Mouse (Mus musculus) limb, embryonic 10.5 days (tissue): ENCODE measurements around the gene Srp68. TPM values are rescaled to one million over a fixed set of nuclear protein-coding genes. Genes with fewer than 3 reads are reported as not detected.
A peak's percentile ranks its signal among the peaks of the same experiment; 100 is the strongest.

Source experiments
- DNase-seq: peaks from one replicate; pipeline ENCODE4 v3.0.0-alpha.2; 2017; ENCODE audit warnings: low spot score
- H3K27ac ChIP-seq: fragments of 300-500 bp; sonication (generic); 2 replicates; pipeline ENCODE4 v1.5.1; 2016; ENCODE audit warnings: mild to moderate bottlenecking
- H3K27me3 ChIP-seq: fragments of 300-500 bp; sonication (generic); 2 replicates; pipeline ENCODE4 v1.6.1; 2016; ENCODE audit warnings: low read depth, mild to moderate bottlenecking; ENCODE audit not compliant: poor library complexity, severe bottlenecking
- H3K36me3 ChIP-seq: fragments of 300-500 bp; sonication (generic); 2 replicates; pipeline ENCODE4 v1.6.1; 2016; ENCODE audit warnings: mild to moderate bottlenecking, moderate library complexity
- H3K4me1 ChIP-seq: fragments of 300-500 bp; sonication (generic); 2 replicates; pipeline ENCODE4 v1.6.1; 2016
- H3K4me3 ChIP-seq: fragments of 300-500 bp; sonication (generic); 2 replicates; pipeline ENCODE4 v1.5.1; 2016; ENCODE audit warnings: mild to moderate bottlenecking, moderate library complexity
- H3K9me3 ChIP-seq: fragments of 300-500 bp; sonication (generic); replicated peaks from 2 replicates; pipeline ENCODE4 v1.6.1; 2016; ENCODE audit warnings: mild to moderate bottlenecking
- WGBS: fragments of 180-500 bp; shearing (Covaris S2); methylation state at CpG from one replicate; pipeline ENCODE4 v1.1.7; 2016; 5-methylcytosine and 5-hydroxymethylcytosine counted together
- polyA plus RNA-seq: library from polyadenylated mRNA; unstranded; fragments of >200 nt; fragmentation: Nextera tagmentation; extraction: Ambion mirVana; gene quantifications from 2 replicates; pipeline ENCODE4 v1.2.1, GENCODE M21; 2016

The Srp68 gene
- polyA plus RNA-seq, 1 experiment from 2014 or later, result 121 TPM

DNA sequence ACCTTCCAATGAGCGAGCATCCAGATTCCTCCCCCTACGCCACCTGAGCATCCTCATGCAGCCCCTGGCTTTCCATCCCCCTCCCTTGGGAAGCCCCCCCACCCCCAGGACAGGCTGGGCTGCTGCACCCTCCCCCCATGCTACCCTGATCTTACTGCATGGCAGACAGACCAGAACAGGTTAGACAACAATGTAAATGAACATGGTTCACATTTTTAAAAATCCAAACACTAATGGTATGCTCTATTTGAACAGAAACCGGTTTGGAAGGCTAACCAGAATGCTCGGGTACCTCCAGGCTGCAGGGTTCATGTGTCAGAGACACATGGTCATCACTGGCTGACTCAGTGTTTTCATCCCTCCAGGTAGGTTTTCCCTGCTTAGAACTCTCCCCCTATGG lies 45.3 kb downstream of the Srp68 start:
- no peak overlapping the region for H3K4me3 ChIP-seq
- DNase-seq, result no peak
- no peaks in the 10 kb centered on the region for H3K9me3 ChIP-seq
- peaks cover 28% of the 10 kb centered on the region for H3K4me1 ChIP-seq
- peaks cover 44% of the 10 kb centered on the region for H3K27me3 ChIP-seq
- peaks cover 7% of the 10 kb centered on the region; the same call in 1 of the 2 replicates for H3K36me3 ChIP-seq
- H3K27ac ChIP-seq, result no peak overlapping the region
- 77% methylated on average over 4 of the region's 4 CpGs for WGBS

DNA sequence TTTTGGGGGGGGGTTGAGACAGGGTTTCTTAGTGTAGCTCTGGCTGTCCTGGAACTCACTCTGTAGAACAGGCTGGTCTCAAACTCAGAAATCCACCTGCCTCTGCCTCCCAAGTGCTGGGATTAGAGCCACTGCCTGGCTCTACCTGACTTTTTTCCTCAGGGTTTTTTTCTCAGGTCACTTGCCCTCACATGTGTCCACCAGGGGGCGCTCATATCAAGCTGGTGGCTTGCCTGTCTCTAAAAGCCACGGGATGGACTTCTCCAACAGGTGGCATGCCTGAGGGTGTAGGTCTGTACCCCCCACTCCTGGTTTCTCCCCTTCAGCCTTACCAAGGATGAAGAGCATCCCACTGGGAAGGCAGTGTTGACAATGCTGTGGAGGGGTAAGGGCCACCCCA lies 47.6 kb downstream of the Srp68 start:
- Histone ChIP-seq H3K4me3 (no peak overlapping the region), H3K27me3 (peaks cover 50% of the 10 kb centered on the region), H3K27ac (no peak overlapping the region), H3K4me1 (peaks cover 29% of the 10 kb centered on the region), H3K9me3 (no peaks in the 10 kb centered on the region), H3K36me3 (peaks cover 13% of the 10 kb centered on the region; the same call in 1 of the 2 replicates)
- DNase-seq, result peak; percentile 94
- WGBS, result 2% methylated on average over 2 of the region's 2 CpGs

DNA sequence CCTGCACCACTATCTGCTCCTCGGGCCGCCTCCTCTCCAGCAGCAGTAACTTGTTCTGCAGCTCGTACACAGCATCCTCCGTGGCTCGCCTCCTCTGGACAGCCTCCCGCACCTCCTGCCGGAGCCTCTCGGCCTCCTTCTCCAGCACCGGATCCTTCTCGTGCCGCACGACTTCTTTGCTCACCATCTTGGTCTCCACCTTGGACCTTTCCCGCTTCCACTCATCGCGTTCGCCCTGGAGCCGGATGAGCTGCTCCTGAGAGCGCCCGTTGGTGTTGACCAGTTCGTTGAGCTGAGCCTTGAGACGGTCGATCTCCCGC lies 51.3 kb downstream of the Srp68 start:
- Histone ChIP-seq H3K4me1 (peaks cover 39% of the 10 kb centered on the region), H3K27ac (peak overlapping the region; percentile 69), H3K27me3 (peaks cover 57% of the 10 kb centered on the region), H3K36me3 (peaks cover 20% of the 10 kb centered on the region; the same call in 1 of the 2 replicates), H3K9me3 (no peaks in the 10 kb centered on the region), H3K4me3 (peak overlapping the region; percentile 48)
- 12% methylated on average over 23 of the region's 23 CpGs for WGBS
- DNase-seq, result peak; percentile 74

DNA sequence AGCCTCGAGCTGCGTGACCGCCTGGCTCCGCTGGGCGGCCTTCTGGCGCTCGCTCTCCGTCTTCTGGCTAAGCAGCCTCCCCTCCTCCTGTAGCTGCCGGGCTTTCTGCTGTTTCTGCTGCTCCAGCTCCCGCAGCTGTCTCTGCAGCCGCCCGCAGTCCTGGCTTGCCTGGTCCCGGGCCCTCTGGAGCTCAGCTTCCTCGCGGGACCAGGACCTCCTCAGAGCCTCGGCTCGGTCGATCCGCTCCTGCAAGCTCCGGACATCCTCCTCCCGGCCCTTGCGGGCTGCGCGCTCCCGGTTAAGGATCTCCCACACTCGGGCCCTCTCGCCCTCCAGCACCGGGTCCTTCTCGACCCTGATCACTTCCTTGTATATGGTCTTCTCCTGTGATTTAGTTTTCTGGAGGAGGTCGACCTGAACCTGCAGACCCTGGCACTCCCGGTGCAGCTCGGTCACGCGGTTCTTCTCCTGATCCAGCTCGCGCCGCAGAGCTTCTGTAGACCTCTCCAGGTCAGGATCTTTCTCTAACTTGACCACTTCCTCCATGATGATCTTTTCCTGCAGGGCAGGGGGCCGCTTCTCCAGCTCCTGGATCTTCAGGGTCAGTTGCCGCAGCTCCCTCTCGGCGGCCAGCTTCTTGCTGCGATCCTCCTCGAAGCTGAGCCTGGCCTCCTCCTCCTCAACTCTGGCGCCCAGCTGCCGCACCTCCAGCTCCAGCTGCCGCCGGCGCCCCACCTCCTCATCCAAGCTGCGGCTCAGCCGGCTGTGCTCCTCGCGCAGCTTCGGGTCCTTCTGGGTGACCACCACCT lies 51.9 kb downstream of the Srp68 start:
- peak overlapping the region; percentile 48 for H3K4me3 ChIP-seq
- no peaks in the 10 kb centered on the region for H3K9me3 ChIP-seq
- DNase-seq, result peak; percentile 64
- 10% methylated on average over 53 of the region's 53 CpGs for WGBS
- H3K4me1 ChIP-seq, result peaks cover 39% of the 10 kb centered on the region
- peaks cover 57% of the 10 kb centered on the region for H3K27me3 ChIP-seq
- H3K27ac ChIP-seq, result peak overlapping the region; percentile 69
- peaks cover 20% of the 10 kb centered on the region; the same call in 1 of the 2 replicates for H3K36me3 ChIP-seq

DNA sequence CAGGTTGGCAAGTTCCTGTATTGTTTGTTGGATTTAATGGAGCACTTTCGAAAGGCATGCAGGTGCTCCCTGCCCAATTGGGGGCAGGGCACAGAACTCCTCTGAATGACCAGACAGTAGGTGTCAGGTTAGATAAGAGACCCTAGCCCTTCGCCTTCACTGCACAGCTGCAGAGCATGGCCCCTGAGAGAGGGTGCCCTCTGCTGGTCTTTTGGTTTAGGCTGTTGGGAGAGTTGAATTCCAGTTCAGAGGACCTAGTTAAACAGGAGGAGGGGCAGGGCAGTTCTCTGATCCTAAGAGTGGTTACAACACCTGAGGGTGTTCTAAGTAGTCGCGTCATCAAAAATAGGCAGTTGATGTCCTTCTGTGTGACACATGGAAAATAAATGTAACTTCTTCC lies 54.1 kb downstream of the Srp68 start:
- H3K36me3 ChIP-seq, result peaks cover 15% of the 10 kb centered on the region; the same call in 1 of the 2 replicates
- peaks cover 39% of the 10 kb centered on the region for H3K4me1 ChIP-seq
- no peak overlapping the region; the same call in 1 of the 2 replicates for H3K27ac ChIP-seq
- 23% methylated on average over 4 of the region's 4 CpGs for WGBS
- no peak overlapping the region for H3K4me3 ChIP-seq
- H3K9me3 ChIP-seq, result no peaks in the 10 kb centered on the region
- peak; percentile 68 for DNase-seq
- peaks cover 48% of the 10 kb centered on the region for H3K27me3 ChIP-seq

DNA sequence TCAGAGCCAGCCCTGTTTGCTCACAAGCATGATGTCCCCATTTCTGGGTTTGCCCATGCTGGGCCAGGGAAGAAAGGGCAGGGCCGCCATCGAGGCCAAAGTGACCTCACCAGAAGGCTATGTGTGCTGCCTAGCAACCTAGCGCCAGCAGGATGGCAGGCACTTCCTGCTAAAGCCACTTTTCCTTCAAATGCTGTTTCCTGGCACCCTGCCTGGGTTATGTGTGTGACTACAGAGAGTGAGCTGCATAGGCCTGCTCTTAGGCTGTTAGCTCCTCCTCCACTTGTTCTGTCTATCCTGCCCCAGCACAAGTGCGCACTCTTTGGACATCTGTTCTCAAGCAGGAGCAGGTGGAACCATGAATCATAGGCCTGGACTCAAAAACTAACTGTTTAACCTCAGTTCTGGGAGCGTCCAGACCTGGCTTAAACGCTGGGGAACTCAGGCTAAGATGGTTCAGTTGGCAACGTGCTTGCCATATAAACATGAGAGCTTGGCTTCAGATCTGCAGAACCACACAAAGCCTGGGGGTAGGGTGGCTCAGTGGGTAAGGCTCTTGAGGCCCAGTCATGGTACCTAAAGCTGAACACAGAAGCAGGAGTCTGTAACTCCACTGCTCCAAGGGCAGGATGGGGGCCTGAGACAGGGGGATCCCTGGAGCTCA lies 55.1 kb downstream of the Srp68 start:
- H3K4me3 ChIP-seq, result no peak overlapping the region
- H3K27me3 ChIP-seq, result peaks cover 38% of the 10 kb centered on the region
- no peak for DNase-seq
- peaks cover 39% of the 10 kb centered on the region for H3K4me1 ChIP-seq
- H3K9me3 ChIP-seq, result no peaks in the 10 kb centered on the region
- WGBS, result 74% methylated on average over 7 of the region's 7 CpGs
- H3K36me3 ChIP-seq, result peaks cover 13% of the 10 kb centered on the region; the same call in 1 of the 2 replicates
- peak overlapping the region; percentile 67 for H3K27ac ChIP-seq

DNA sequence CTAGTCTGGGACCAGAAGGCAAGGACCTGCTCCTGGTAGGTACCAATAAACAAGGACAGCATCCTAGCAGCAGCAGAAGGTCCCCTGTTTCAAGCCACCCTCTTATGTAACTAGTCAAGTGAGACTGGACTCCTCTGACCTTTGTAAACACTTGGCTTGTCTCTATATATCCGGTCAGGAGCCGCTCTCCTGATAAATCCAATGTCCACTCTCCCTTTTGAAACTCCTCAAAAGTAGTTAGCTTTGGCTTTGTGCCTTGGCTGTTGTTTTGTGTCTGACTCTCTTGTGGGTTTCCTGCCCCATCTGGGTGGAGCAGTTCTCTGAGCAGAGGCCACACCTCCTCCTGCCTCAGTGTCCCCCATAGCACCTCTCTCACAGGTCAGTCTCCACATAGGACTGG lies 55.8 kb downstream of the Srp68 start:
- Histone ChIP-seq H3K4me1 (peaks cover 39% of the 10 kb centered on the region), H3K27me3 (peaks cover 32% of the 10 kb centered on the region), H3K4me3 (no peak overlapping the region), H3K36me3 (peaks cover 13% of the 10 kb centered on the region; the same call in 1 of the 2 replicates), H3K27ac (peak overlapping the region; percentile 67), H3K9me3 (no peaks in the 10 kb centered on the region)
- 90% methylated on average over 2 of the region's 2 CpGs for WGBS
- no peak for DNase-seq

DNA sequence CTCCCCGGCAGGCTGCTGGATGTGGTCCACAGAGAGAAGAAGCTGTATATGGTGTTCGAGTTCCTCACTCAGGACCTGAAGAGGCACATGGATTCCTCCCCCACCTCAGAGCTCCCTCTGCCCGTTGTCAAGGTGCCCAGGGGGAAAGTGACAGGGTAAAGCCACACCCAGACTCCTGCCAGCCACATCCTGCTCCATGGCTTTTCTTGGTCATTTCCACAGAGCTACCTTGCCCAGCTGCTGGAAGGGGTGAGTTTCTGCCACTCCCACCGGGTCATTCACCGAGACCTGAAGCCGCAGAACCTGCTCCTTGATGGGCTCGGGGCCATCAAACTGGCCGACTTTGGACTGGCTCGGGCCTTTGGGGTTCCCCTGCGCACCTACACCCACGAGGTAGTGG lies 57.5 kb downstream of the Srp68 start:
- DNase-seq, result no peak
- no peaks in the 10 kb centered on the region for H3K9me3 ChIP-seq
- no peak overlapping the region for H3K27ac ChIP-seq
- H3K36me3 ChIP-seq, result peaks cover 8% of the 10 kb centered on the region
- peaks cover 15% of the 10 kb centered on the region for H3K27me3 ChIP-seq
- H3K4me1 ChIP-seq, result peaks cover 25% of the 10 kb centered on the region
- H3K4me3 ChIP-seq, result no peak overlapping the region
- 82% methylated on average over 11 of the region's 11 CpGs for WGBS

DNA sequence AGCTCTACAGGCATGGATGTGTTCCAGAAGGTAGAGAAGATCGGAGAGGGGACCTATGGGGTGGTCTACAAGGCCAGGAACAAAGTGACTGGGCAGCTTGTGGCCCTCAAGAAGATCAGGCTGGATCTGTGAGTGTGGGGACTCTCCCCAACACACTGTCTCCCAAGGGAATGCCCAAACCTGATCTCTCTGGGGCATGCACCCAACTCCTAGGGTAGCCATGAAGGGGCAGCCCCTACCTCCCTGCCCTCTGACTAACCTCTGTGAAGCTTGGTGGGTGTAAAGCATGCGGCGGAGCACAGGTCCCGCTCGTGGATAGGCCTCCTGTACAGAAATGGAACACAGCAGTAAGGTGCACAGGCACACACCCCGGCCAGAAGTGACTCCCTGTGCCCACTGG lies 58.0 kb downstream of the Srp68 start:
- Histone ChIP-seq H3K9me3 (no peaks in the 10 kb centered on the region), H3K27me3 (peaks cover 9% of the 10 kb centered on the region), H3K4me1 (peaks cover 25% of the 10 kb centered on the region), H3K4me3 (no peak overlapping the region), H3K36me3 (peaks cover 2% of the 10 kb centered on the region; the same call in 1 of the 2 replicates), H3K27ac (no peak overlapping the region)
- DNase-seq, result no peak
- WGBS, result 89% methylated on average over 6 of the region's 6 CpGs

DNA sequence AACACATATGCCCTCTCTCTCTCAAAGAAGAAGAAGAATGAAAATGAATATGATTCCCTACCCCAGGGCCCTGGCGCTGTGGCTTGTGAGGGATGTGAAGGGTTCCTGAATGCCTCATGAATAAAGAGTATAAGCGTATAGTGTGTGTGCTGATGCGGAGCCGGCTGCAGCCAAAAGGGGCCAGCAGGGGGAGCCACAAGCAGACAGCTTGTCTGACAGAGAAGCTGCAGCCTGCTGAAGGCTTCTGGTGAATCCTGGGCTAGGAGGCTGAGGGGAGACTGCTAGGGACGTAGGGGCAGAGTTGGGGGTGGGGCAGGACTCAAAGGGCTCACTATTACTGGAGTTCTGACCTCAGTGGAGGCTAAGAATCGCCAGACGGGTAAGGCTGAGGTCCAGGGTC lies 58.8 kb downstream of the Srp68 start:
- H3K9me3 ChIP-seq, result no peaks in the 10 kb centered on the region
- H3K27ac ChIP-seq, result no peak overlapping the region
- H3K4me3 ChIP-seq, result no peak overlapping the region
- H3K27me3 ChIP-seq, result 0 out of 2 replicates have a peak, but pooled peaks cover 1% of the 10 kb centered on the region
- 82% methylated on average over 7 of the region's 7 CpGs for WGBS
- no peak for DNase-seq
- no peaks in the 10 kb centered on the region; the same call in 1 of the 2 replicates for H3K36me3 ChIP-seq
- H3K4me1 ChIP-seq, result peaks cover 19% of the 10 kb centered on the region

DNA sequence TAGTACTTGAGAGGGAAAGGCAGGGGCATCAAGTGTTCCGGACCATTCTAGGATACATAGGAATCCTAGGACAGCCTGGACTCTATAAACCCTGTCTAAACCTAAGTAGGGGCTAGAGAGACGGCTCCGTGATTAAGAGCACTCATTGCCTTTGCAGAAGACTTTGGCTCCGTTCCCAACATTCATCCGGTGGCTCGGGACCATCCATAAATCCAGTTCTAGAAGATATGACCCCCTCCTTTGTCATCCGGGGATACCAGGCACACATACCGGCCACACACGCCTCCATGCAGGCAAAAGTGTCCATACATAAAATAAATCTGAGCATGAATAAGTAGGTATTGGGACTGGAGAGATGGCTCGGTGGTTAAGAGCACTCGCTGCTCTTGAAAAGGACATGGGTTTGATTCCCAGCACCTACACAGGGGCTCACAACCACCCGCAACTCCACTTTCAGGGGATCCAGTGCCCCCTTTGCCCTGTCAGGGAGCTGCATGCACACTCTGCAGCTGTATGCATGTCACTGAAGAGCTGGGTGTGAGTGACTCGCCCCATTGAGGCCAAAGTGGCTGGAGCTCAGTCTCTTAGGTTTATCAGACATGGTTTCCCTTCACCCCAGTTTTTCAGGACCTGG lies 60.0 kb downstream of the Srp68 start:
- H3K4me3 ChIP-seq, result no peak overlapping the region
- 94% methylated on average over 13 of the region's 13 CpGs for WGBS
- H3K36me3 ChIP-seq, result no peaks in the 10 kb centered on the region; the same call in 1 of the 2 replicates
- H3K9me3 ChIP-seq, result no peaks in the 10 kb centered on the region
- H3K4me1 ChIP-seq, result peaks cover 9% of the 10 kb centered on the region
- H3K27me3 ChIP-seq, result no peaks in the 10 kb centered on the region
- DNase-seq, result no peak
- H3K27ac ChIP-seq, result no peak overlapping the region

DNA sequence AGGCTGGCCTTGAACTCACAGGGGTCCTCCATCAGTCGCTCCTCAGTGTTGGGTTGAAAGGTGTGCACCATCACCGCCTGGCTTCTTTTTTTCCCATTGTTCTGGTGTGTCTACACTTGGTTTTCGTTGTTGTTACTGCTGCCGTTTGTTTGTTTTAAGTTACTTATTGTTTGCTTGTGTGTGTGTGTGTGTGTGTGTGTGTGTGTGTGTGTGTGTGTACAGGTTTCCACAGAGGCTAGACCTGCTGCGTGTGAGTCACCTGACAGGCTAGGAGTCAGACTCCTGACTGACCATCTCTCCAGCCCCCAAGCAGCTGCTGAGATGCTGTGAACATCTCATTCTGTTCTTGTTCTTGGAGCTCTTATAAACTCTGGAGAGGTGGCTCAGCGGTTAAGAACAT lies 61.2 kb downstream of the Srp68 start:
- Histone ChIP-seq H3K36me3 (no peaks in the 10 kb centered on the region; the same call in 1 of the 2 replicates), H3K27me3 (no peaks in the 10 kb centered on the region), H3K27ac (no peak overlapping the region), H3K4me1 (no peaks in the 10 kb centered on the region), H3K4me3 (no peak overlapping the region), H3K9me3 (no peaks in the 10 kb centered on the region)
- no peak for DNase-seq
- WGBS, result 93% methylated on average over 6 of the region's 6 CpGs

DNA sequence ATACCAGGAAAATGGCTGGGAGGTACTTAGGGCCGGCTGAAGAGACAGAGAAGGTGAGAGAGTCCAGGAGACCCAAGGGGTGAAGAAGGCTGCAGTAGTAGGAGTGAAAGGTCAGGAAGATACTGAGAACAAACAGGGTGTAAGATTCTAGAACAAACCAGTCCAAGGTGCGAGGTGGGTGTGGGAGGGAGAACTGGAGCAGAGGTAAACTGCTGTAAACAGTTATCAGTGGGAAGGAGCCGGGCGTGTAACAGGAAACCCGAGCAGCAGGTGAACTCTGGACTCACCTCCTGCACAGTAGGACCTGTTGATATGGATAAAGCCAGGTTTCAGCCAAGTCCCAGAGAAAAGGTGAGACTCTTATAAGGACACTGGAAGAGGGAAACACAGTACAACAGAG lies 63.3 kb downstream of the Srp68 start:
- no peak for DNase-seq
- Histone ChIP-seq H3K4me3 (no peak overlapping the region), H3K4me1 (no peaks in the 10 kb centered on the region), H3K27ac (no peak overlapping the region), H3K27me3 (no peaks in the 10 kb centered on the region), H3K36me3 (peaks cover 20% of the 10 kb centered on the region), H3K9me3 (no peaks in the 10 kb centered on the region)
- 68% methylated on average over 5 of the region's 5 CpGs for WGBS
